In the genomic region with DNA sequence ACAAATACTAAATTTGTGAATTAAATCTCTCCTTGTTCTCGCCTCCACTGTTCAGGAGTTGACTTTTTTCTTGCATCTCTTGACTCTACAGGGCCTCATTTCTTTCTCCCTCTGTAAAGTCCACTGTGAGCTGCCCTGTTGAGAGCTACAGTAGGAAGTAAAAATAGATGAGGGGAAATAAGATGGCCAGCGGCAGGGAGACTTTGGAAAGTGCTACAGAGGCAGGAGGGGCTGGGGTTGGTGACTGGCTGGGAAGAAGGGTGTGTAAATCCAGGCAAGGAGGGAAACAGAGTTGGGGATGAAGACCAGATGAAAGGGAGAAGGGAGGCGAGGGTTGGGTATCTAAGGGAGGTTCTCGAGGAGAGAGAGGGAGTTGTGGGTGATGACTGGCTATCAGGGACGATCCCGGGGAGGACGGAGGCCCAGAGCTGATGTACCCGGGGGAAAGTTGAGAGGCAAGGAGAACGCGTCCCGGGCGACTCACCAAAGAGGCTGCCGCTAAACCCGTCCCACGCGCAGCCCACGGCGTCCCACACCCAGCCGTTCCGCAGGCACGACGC, we compare ENCODE assay signal across 8 mouse cellular contexts. TPM values are rescaled to one million over a fixed set of nuclear protein-coding genes. Genes with fewer than 3 reads are reported as not detected.
DNase-seq lines count a peak whose midpoint lies in the region; ATAC-seq and TF ChIP-seq lines count a peak whose summit lies in the region.

No protein-coding gene starts in this region.

- peak overlapping the region; percentile 83 for H3K9ac ChIP-seq in intestine, postnatal 0 days (ENCODE audit: low read depth, low read length)
- H3K9ac ChIP-seq in midbrain, embryonic 15.5 days: peak overlapping the region; percentile 91

- peak overlapping the region; percentile 84 for H3K4me2 ChIP-seq in intestine, postnatal 0 days (replicated peaks; ENCODE audit: low read depth)
- peak overlapping the region; percentile 86 for H3K4me2 ChIP-seq in midbrain, embryonic 15.5 days

- DNase-seq in cerebellum, adult 9-10 months: peak; percentile 26
- peak; percentile 41 for DNase-seq in 416B (ENCODE audit: low read depth)
- no peak for DNase-seq in left cerebral cortex, adult 8-10 months (ENCODE audit: low spot score in 2 of 2)
- DNase-seq in gastrocnemius, postnatal 25 days: no peak

- H3K27me3 ChIP-seq in intestine, postnatal 0 days (replicated peaks; ENCODE audit: control insufficient read depth, insufficient read depth, low read length): no peaks in the 10 kb centered on the region
- H3K27me3 ChIP-seq in midbrain, embryonic 15.5 days (replicated peaks): no peaks in the 10 kb centered on the region

- H3K9me3 ChIP-seq in intestine, postnatal 0 days (ENCODE audit: control insufficient read depth): no peaks in the 10 kb centered on the region
- no peaks in the 10 kb centered on the region for H3K9me3 ChIP-seq in midbrain, embryonic 15.5 days

- peaks cover 14% of the 10 kb centered on the region for H3K36me3 ChIP-seq in intestine, postnatal 0 days (ENCODE audit: control insufficient read depth, insufficient read depth)
- peaks cover 11% of the 10 kb centered on the region; the same call in 1 of the 2 replicates for H3K36me3 ChIP-seq in midbrain, embryonic 15.5 days (replicated peaks)

- no peak for TF ChIP-seq CTCF in intestine, postnatal 0 days (IDR thresholded peaks at IDR 0.05; ENCODE audit: low read depth)

- ATAC-seq in cerebellum, adult (ENCODE audit: insufficient number of reproducible peaks, low FRiP score, low TSS enrichment): no peak; the same call in 1 of the 2 replicates
- peak; percentile 4 for ATAC-seq in erythroblast, adult 5-6 weeks (replicated peaks; ENCODE audit: low FRiP score, poor library complexity, severe bottlenecking)
- no peak for ATAC-seq in intestine, postnatal 0 days
- ATAC-seq in midbrain, embryonic 15.5 days (replicated peaks): no peak; the same call in 1 of the 2 replicates

- H3K4me3 ChIP-seq in intestine, postnatal 0 days (ENCODE audit: low read depth, low read length): peak overlapping the region; percentile 79
- H3K4me3 ChIP-seq in midbrain, embryonic 15.5 days: peak overlapping the region; percentile 75

- H3K27ac ChIP-seq in intestine, postnatal 0 days (ENCODE audit: low read depth, low read length): peak overlapping the region; percentile 66
- H3K27ac ChIP-seq in midbrain, embryonic 15.5 days: peak overlapping the region; percentile 92

- H3K4me1 ChIP-seq in intestine, postnatal 0 days (replicated peaks; ENCODE audit: control insufficient read depth, insufficient read depth, low read length): no peaks in the 10 kb centered on the region
- H3K4me1 ChIP-seq in midbrain, embryonic 15.5 days: peaks cover 30% of the 10 kb centered on the region

- WGBS in intestine, postnatal 0 days: 2% methylated on average over 22 of the region's 22 CpGs
- under 1% methylated on average over 22 of the region's 22 CpGs for WGBS in midbrain, embryonic 15.5 days

RNA-seq across cellular contexts. Expression of a gene that starts 0.8 kb away (rescaled TPM):
- total RNA-seq in erythroblast, adult 5-6 weeks (2015; ENCODE audit: low replicate concordance): not detected in 2 replicates
- total RNA-seq in erythroblast, adult 5-6 weeks (2017; ENCODE audit: low replicate concordance): 1.7 TPM in 1 of 2 replicates, not detected in the other
- 4.1 and 4.5 TPM in 2 replicates for polyA plus RNA-seq in intestine, postnatal 0 days (2015; fragmentation: Nextera tagmentation; extraction: Ambion mirVana)
- 7.0 and 8.6 TPM in 2 replicates for polyA plus RNA-seq in midbrain, embryonic 15.5 days (2015; fragmentation: Nextera tagmentation; extraction: Ambion mirVana)
- 1 to 10 TPM; 4.9 to 5.8 (median 5.5) TPM for total RNA-seq in left cerebral cortex, adult 8-10 months (2022)
- total RNA-seq in gastrocnemius, postnatal 25 days (2021): 1 to 10 TPM; 4.0 to 4.6 TPM

RNA-seq across cellular contexts. Expression of a gene that starts 0.9 kb away (rescaled TPM):
- 4.6 and 5.9 TPM in 2 replicates for total RNA-seq in erythroblast, adult 5-6 weeks (2015; ENCODE audit: low replicate concordance)
- total RNA-seq in erythroblast, adult 5-6 weeks (2017; ENCODE audit: low replicate concordance): 2.0 and 3.7 TPM in 2 replicates
- polyA plus RNA-seq in intestine, postnatal 0 days (2015; fragmentation: Nextera tagmentation; extraction: Ambion mirVana): 1.6 TPM in 2 replicates
- polyA plus RNA-seq in midbrain, embryonic 15.5 days (2015; fragmentation: Nextera tagmentation; extraction: Ambion mirVana): 3.5 and 3.7 TPM in 2 replicates
- 1 to 10 TPM; 8.9 to 9.5 (median 9.2) TPM for total RNA-seq in left cerebral cortex, adult 8-10 months (2022)
- 1 to 10 TPM; 2.1 to 3.2 TPM for total RNA-seq in gastrocnemius, postnatal 25 days (2021)

RNA-seq across cellular contexts. Expression of a gene that starts 6.6 kb away (rescaled TPM):
- not detected in 2 replicates for total RNA-seq in erythroblast, adult 5-6 weeks (2015; ENCODE audit: low replicate concordance)
- total RNA-seq in erythroblast, adult 5-6 weeks (2017; ENCODE audit: low replicate concordance): not detected in 2 replicates
- polyA plus RNA-seq in intestine, postnatal 0 days (2015; fragmentation: Nextera tagmentation; extraction: Ambion mirVana): not detected in 2 replicates
- polyA plus RNA-seq in midbrain, embryonic 15.5 days (2015; fragmentation: Nextera tagmentation; extraction: Ambion mirVana): not detected in 2 replicates
- not detected for total RNA-seq in left cerebral cortex, adult 8-10 months (2022)
- total RNA-seq in gastrocnemius, postnatal 25 days (2021): not detected

Comparison
In these comparisons a context has a peak if more than half of its experiments do, and no peak if none do; other contexts are left out.
1. DNase-seq: peak in cerebellum, adult 9-10 months (single experiment) and 416B (single experiment); none in left cerebral cortex, adult 8-10 months (0 of 2) and gastrocnemius, postnatal 25 days (single experiment).